Mouse (Mus musculus): Measurements from ENCODE around the gene Ywhae.

Ywhae gene

DNA sequence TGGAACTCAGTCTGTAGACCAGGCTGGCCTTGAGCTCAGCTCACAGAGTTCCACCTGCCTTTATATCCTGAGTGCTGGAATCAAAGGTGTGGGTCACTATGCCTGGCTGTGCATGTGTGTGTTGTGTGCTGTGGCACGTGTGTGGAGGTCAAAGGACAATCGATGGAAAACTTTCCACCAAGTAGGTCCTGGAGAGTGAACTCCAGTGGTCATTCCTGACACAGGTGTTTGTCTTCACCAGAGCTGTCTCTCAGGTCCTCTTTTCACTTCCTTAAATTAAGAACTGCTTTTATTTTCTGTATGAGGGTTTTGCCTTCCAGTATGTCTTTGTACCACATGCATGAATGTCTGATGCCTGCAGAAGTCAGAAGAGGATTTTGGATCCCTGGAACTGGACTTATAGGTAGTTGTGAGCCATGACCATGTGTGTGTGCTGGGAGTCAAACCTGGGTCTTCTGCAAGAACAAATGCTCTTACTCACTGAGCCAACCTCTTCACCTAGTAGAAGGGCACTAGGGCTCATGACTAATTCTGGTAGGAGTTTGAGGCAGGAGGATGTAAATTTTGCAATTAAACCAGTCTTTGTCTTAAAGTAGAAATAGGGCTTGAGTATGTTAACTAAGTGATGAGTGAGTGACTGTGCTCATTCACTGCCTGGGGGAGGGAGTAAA is 5.3 kb downstream of the Ywhae start:
- DNase-seq (ENCODE audit: low read depth, low spot score) = no peak

DNA sequence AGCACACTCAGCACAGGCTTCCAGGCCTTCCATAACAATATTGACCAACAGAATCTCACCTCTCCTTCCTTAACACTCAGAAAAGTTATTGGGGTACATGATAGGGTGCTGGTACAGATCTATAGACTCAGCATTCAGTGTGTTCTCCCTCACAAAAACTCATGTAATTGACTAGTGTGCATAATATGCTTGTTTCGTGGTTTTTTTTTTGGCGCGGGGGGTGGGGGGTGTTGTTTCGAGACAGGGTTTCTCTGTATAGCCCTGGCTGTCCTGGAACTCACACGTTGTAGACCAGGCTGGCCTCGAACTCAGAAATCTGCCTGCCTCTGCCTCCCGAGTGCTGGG is 5.8 kb downstream of the Ywhae start:
- no peak for DNase-seq (ENCODE audit: low read depth, low spot score)

DNA sequence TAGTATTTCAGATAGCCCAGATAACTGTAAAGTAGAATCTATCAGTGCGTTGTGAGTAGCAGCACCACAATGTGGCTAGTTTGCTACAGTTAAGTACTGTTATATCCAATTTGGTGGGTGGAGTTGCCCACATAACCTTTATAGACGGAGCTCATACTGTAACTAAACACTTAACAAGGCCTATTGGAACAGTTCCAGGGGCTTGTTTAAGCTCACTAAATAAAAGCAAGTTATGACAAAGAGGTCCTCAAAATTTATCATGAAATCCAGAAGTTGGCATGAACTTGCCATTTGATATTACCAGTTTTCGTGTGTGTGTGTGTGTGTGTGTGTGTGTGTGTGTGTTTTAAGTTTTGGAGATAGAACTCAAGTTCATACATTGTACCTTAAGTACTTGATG is 7.5 kb downstream of the Ywhae start:
- DNase-seq (ENCODE audit: low read depth, low spot score) = no peak

DNA sequence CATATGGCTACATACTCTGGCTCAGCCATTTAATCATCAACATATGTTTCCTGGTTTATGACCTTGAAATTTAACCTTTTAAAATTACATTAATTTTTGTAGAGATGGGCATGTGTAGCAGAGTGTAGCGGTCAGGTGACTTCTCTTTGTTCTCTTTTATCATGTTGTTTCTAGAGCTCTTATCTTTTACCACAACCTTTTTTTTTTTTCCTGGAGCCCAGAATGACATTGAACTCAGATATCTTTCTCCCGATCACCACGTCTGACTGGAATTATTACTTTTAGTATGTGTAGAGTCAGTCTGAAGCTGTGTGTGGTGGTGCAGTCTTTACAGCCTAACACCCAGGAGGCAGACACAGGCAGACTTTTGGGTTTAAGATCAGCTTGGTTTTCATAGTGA is 8.9 kb downstream of the Ywhae start:
- DNase-seq (ENCODE audit: low read depth, low spot score) = no peak

DNA sequence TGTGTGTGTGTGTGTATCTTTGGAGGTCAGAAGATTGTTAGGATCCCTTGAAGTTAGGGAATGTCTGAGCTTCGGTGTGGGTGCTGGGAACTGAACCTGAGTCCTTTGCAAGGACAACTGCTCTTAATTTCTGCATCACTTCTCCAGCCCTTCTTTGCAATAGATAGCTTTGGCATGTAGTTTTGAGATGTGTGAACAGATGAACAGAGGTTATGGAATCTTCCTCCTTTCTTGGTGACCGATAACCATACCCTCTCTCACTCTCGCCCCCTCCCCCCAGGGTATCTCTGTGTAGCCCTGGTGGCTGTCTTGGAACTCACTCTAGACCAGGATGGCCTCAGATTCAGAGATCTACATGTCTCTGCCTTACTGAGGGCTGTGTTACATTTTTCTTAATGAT is 12.1 kb downstream of the Ywhae start:
- no peak for DNase-seq (ENCODE audit: low read depth, low spot score)

DNA sequence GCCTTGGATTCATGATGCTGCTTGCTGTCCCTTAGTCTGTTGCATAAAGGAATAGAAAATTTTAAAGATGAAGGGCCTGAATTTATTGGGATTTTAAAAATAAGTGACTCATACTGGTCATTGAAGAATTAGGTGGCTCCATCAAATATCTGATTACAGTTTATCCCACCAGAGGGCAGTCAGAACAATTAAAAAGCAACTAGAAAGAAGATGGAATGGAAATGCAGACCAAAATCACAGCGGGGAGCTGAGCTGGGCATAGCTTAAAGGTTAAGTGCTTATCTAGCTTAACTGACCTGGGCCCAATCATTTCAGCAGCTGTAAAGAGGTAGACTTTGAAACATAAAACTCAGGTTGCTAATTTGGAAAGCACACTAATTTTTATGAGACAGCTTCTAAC is 17.9 kb downstream of the Ywhae start:
- DNase-seq (ENCODE audit: low read depth, low spot score) = no peak

DNA sequence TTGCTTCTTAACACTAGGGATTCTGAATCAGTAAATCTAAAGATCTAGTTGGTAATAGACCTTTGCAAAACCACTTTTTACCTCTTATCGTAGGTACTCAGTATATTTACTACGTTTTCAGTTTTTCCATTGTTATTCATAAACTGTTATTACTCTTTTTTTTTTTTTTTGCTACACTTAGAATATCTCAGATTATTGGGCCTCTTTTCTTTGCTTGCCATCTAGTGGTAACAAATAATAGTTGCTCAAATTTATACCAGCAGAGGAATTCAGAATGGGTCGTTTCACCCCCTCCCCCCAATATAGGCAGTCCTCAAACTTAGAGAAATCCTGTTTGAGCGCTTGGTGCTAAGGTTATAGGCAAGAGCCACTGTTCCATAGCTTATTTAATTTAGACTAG is 18.4 kb downstream of the Ywhae start:
- no peak for DNase-seq (ENCODE audit: low read depth, low spot score)

DNA sequence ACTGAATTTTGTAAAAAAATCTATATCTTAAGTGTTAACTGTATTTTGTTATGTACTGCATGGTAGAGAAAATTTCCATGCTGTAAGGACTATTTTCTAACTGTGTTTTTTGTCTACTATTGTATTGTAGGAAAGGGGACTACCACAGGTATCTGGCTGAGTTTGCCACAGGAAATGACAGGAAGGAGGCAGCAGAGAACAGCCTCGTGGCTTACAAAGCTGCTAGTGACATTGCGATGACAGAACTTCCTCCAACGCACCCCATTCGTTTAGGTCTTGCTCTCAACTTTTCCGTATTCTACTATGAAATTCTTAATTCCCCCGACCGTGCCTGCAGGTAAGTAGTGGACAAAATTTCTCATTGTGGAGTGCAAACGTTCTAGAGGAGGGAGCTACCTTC is 24.0 kb downstream of the Ywhae start:
- DNase-seq (ENCODE audit: low read depth, low spot score) = no peak

DNA sequence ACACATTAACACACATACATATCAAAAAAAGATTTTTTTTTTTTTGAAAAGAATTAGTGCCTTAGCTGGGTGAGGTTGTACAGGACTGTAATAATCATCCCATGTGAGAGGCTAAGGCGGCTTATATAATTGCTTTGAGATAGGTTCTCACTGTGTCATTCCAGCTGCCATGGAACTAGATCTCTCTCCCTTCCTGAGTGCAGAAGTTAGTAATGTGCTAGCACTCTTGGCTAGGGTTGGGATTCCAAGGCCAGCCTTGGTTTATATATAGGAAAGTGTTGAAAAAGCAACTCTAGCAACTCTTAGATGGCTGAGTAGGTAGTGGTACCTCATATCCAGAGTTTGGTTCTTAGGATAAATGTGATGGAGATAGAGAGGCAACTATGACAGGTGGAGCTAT is 25.9 kb downstream of the Ywhae start:
- DNase-seq (ENCODE audit: low read depth, low spot score) = no peak

DNA sequence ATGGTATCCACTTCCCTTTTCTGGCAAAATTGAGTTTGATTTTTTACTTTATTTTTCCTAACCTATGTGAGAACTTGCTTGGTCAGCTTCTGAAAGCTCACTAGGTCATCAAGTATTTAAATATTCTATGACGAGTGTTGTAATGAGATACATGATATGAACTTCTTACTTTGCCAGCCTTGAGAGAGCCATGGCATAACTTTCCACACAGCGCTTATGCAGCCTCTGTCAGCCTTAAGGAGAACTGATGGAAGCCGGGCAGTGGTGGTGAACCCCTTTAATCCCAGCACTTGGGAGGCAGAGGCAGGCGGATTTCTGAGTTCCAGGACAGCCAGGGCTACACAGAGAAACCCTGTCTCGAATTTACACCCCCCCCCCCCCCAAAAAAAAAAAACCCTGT is 28.1 kb downstream of the Ywhae start:
- DNase-seq (ENCODE audit: low read depth, low spot score) = no peak

DNA sequence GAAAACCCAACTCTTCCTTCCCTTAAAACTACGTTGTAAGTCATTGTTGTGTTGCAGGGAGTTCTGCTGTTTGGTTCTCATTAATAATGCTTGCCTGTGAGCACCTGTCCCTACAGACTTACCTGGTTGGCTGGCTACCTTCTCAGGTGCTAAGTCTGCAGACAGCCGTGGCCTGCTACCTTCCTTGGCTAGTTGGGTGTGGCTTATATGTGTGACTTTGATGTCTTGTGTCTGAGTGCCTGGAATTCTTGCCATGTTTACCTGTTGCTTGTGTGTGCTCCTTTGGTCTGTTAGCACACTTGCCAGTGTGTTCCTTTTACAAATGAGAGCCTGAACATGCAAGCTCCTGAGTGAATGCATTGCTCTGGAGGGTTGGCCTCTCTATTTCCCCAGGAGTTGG is 30.0 kb downstream of the Ywhae start:
- no peak for DNase-seq (ENCODE audit: low read depth, low spot score)

DNA sequence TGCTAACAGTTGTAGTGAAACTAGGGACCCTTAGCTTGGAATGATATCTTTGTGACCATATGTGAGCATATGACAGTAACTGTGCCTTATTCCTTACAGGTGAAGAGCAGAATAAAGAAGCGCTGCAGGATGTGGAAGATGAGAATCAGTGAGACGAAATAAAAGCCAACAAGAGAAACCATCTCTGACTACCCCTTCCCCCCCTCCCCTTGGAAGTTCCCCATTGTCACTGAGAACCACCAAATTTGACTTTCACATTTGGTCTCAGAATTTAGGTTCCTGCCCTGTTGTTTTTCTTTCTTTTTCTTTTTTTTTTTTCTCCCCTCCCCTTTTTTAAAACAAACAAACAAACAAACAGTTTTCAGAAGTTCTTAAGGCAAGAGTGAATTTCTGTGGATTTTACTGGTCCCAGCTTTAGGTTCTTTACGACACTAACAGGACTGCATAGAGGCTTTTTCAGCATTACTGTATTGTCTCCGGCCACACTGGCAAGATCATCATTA is 31.9 kb downstream of the Ywhae start:
- DNase-seq (ENCODE audit: low read depth, low spot score) = no peak

DNA sequence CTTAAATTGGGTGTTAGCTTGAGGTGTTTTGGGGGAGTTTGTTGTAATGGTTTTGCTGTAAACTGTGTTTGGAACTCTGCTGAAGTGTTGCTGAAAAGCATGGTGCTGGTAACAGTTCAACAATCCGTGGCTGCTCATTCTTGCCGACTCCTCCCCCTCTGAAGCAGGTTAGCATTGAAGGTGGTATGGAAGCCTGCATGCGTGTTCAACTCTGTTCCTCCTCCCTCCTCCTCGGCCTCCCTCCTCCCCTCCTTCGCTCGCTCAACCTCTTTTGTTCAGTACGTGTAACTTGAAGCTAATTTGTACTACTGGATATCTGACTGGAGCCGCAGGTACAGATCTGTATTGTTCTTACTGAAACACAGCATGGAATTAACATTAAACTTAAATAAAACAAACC is 32.5 kb downstream of the Ywhae start:
- no peak for DNase-seq (ENCODE audit: low read depth, low spot score)

DNA sequence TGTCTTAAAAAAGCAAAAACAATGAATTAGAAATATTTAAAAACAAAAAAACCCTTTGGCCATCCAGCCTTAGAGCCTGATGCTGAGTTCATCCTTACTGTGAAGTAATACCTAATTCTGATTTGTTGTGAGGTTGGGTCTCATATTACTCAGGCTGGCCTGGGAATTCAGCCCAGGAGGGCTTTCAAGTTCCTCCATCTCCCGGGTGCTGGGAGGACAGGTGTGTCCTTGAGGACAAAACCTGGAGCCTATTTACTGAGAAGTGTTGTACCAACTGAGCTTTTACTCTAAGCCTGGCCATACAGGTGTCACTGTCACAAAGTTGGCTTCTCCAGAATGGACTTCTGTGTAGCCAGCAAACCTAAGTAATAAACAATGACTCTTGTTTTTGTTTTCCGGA is 34.3 kb downstream of the Ywhae start:
- DNase-seq (ENCODE audit: low read depth, low spot score) = no peak

DNA sequence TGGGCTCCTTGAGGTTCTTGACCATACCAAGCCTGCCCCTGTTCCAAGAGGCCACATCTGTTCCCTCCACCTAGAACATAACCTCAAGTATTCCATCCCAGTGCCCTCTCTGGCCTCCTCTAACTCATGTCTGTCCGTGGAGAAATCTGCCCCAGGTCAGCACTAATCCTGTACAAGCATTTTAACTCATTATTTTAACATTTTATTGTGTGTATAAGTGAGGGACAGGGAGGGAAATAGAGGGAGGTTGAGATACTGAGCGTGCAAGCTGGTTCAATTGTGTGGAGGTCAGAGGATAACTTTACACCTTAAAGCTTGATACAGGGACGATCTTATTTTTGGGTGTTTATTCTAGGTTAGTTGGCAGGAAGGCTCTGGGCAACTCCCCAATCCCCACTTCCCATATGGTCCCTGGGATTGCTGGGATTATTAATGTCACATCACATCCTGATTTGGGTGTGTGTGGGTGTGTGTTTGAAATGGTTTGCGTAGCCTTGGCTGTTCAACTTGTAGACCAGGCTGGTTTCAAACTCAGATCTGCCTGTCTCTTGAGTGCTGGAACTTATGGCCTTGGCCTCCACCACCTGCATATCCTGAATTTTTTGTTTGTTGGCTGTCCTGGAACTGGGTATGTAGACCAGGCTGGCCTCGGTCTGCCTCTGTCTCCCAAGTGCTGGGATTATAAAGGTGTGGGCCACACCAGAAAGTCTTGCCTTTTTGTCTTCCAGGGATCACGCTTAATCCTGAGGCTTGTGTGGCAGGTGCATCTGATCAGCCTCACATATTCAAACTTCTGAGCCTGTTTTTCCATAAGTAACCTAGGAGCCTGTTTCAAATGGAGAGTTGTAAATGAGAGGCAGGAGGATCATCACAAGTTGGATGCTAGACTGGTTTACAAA is 35.7 kb downstream of the Ywhae start:
- DNase-seq (ENCODE audit: low read depth, low spot score) = no peak

DNA sequence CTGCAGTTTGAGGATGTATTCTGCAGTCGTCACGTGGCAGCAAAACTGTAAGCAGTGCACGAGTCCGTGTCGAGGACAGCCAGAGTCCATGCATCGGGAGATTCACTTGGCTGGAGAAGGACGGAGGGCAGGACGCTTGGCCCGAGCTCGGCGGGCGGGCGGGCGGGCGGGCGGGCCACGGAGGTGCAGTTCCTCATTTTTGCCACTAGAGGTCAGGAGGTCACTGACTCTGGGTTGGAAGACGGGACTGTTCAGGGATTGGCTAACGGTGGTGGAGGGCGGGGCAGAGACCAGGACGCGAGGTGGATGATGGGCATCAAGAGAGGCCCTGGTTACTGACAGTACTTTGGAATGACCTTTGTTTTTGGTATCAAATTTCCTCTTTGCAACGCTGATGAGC is 36.5 kb downstream of the Ywhae start:
- DNase-seq (ENCODE audit: low read depth, low spot score) = peak; percentile 67

DNA sequence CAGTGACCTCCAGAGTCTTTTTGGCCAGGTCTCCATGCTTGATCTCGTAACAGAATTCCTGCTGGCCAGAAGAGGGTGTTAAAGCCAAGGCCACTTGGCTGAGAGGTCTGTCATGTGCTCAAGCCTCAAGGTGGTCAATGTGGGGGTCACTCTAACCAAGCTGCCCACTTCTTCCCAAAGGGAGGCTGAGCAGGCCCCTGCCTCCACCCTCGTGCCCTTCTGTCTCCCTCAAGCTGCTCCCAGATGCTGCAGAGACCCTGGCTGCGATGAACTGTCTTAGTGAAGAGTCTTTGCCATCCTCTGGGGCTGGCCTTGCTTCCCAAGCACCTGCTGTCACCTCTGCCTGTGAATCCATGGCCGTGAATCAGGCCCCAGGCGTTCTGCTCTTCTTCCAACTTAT is 39.9 kb downstream of the Ywhae start:
- no peak for DNase-seq (ENCODE audit: low read depth, low spot score)

DNA sequence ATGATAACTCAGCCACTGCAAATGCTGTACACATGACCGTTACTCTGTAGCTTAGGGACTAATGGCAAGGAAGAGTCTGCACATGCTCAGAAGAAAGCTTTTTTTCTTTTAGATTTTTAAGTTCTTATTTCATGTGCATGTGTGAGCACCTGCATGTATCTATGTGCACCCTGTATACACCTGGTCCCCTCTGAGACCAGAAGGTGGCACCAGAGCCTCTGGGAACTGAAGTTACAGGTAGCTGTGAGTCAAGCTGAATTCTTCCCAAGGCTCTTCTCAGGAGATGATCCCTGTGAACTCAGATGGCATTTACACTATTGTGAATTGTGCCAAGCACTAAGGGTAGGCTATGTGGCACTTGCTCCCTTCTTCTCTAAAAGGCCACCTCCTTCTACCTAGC is 43.2 kb downstream of the Ywhae start:
- no peak for DNase-seq (ENCODE audit: low read depth, low spot score)

DNA sequence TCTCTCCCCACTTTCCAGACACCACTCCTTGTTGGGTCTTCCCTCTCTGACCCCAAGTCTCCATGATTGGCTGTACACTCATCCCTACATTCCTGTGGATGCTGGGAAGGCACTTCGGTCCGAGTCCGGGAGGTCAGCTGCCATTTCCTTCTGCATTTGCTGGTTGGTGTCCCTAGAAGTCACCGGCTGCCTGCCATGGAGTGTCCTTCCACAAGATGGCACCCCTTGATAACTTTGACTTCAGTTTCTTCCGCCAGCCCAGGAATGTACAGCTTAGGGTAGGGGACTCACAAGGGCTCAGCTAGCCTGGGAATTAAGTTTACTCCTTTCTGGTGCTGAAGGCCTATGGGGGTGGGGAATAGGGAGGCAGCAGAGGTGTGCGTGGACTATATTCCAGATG is 49.2 kb downstream of the Ywhae start:
- DNase-seq (ENCODE audit: low read depth, low spot score) = no peak

DNA sequence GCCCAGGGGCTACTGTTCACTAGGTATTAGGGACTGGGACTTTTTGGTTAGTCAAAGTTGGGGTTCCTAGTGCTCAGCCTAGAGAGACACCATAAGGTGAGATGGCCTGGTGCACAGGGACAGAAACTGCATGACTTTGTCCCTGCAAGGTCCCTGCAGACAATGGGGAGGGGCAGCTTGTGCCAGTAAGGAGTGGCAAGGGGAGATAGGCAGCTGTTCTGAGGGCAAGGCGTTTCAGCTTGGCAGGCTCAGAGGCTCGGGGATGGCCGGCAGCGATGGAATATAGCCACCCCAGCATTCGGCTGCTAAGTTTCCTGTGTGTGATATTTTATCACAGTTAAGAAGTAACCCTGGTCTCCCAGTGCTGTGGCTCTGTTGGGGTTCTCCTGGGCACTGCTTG is 51.1 kb downstream of the Ywhae start:
- DNase-seq (ENCODE audit: low read depth, low spot score) = no peak

DNA sequence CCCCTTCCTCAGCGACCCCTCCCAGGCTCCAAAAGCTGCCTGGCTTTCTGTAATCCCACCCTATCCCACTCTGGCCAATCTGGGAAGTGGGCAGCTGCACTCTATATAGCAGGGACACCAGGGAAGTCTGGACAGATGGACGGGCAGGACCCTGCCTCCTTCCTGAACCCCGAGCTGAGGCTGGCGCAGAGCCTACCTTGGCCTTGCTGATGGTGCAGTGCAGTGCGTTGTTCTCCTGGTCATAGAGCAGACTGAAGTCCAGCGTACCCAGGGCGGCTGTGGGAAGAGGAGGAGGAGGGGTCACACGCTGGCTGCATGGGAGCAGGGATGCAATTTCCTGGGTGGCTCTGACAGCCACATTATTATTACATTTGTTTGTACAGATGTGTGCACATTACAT is 53.2 kb downstream of the Ywhae start:
- DNase-seq (ENCODE audit: low read depth, low spot score) = no peak

DNA sequence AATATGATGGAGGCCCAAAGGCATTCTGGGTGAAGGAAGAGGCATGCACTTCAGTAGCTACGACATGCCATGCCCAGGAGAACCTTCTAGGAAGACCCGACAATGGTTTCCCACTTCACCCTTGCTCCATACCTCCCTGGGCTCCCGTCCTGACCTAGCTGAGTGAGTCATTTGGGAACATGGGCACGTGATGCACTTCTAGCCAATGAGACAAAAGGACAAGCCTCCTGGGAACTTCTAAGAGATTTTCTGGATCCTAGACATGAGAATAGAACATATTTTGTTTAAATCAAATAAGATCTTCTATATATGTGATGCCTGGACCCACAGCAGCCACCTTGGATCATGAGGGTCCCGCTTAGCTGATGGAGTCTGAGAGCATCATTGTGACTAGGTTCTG is 59.9 kb downstream of the Ywhae start:
- no peak for DNase-seq (ENCODE audit: low read depth, low spot score)

DNA sequence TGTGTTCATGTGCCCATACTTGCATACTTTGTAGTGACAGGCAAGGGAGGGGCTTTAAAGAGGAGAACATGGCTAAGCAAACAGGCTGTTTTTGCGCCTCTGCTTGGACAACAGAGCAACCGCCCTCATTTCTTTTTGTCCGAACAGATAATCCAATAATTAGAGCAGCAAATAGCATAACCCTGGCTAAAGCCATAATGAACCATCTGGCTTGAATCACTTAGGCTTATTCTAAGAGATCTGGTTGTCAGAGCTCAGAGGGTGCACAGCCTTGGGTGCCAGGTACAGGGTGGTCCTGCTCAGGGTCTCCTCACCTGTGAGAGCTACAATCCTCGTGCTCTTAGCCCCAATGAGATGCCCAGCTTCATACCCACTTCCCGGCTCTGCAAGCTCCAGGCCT is 60.7 kb downstream of the Ywhae start:
- DNase-seq (ENCODE audit: low read depth, low spot score) = no peak

Measured in c-Kit-negative CD71-positive TER-119-positive erythroid progenitor cells, embryonic 14.5 days (primary cell).